Mouse (Mus musculus) stomach, embryonic 16.5 days (tissue): Measurements from ENCODE around the gene Dnm3. TPM values are rescaled to one million over a fixed set of nuclear protein-coding genes. Genes with fewer than 3 reads are reported as not detected.

Source experiments
- ATAC-seq: fragments of 200-750 bp; cut with Nextera tagmentation; 2 replicates; pipeline ENCODE4 v1.8.0; 2017; ENCODE audit warnings: moderate number of reproducible peaks, moderate TSS enrichment; ENCODE audit not compliant: insufficient read depth, low FRiP score
- H3K27ac ChIP-seq: fragments of 300-500 bp; sonication (generic); 2 replicates; pipeline ENCODE4 v1.5.1; 2014; ENCODE audit warnings: low read length
- H3K27me3 ChIP-seq: fragments of 300-500 bp; sonication (generic); 2 replicates; pipeline ENCODE4 v1.6.1; 2014; ENCODE audit warnings: low read length, control low read depth, mixed read lengths; ENCODE audit not compliant: control insufficient read depth, insufficient read depth
- H3K36me3 ChIP-seq: fragments of 300-500 bp; sonication (generic); 2 replicates; pipeline ENCODE4 v1.6.1; 2014; ENCODE audit warnings: low read length; ENCODE audit not compliant: control insufficient read depth, insufficient read depth
- H3K4me1 ChIP-seq: fragments of 300-500 bp; sonication (generic); 2 replicates; pipeline ENCODE4 v1.6.1; 2014; ENCODE audit warnings: low read length, control low read depth, mixed read lengths; ENCODE audit not compliant: control insufficient read depth, insufficient read depth
- H3K4me2 ChIP-seq: fragments of 300-500 bp; sonication (generic); 2 replicates; pipeline ENCODE4 v1.6.1; 2014; ENCODE audit warnings: low read depth, low read length, mixed read lengths
- H3K4me3 ChIP-seq: fragments of 300-500 bp; sonication (generic); replicated peaks from 2 replicates; pipeline ENCODE4 v1.5.1; 2014; ENCODE audit warnings: mild to moderate bottlenecking, low read length
- H3K9ac ChIP-seq: fragments of 300-500 bp; sonication (generic); 2 replicates; pipeline ENCODE4 v1.6.1; 2014; ENCODE audit warnings: low read length
- H3K9me3 ChIP-seq: fragments of 300-500 bp; sonication (generic); replicated peaks from 2 replicates; pipeline ENCODE4 v1.6.1; 2016; ENCODE audit warnings: low read length, control low read depth; ENCODE audit not compliant: control insufficient read depth
- WGBS: fragments of 180-500 bp; shearing (Covaris S2); extraction: QIAGEN DNeasy Blood & Tissue Kit; methylation state at CpG from one replicate; pipeline ENCODE4 v1.1.7; 2014; 5-methylcytosine and 5-hydroxymethylcytosine counted together
- polyA plus RNA-seq: library from polyadenylated mRNA; unstranded; fragments of >200 nt; fragmentation: Nextera tagmentation; extraction: Ambion mirVana; gene quantifications from 2 replicates; pipeline ENCODE4 v1.2.1, GENCODE M21; 2015

Dnm3 gene
- polyA plus RNA-seq, 1 experiment from 2014 or later, result 6.4 TPM

GRCm38 (mm10) chr1:162184003-162184748 lies 293.7 kb downstream of the Dnm3 start:
- ATAC-seq, result peak; percentile 32; the same call in 1 of the 2 replicates
- no peak overlapping the region for H3K4me3 ChIP-seq
- no peak overlapping the region for H3K4me2 ChIP-seq
- H3K9ac ChIP-seq, result peak overlapping the region; percentile 44; the same call in 1 of the 2 replicates
- peaks cover 33% of the 10 kb centered on the region for H3K4me1 ChIP-seq
- no peaks in the 10 kb centered on the region for H3K36me3 ChIP-seq
- H3K27ac ChIP-seq, result peak overlapping the region; percentile 79
- H3K27me3 ChIP-seq, result no peaks in the 10 kb centered on the region
- 39% methylated on average over 14 of the region's 14 CpGs for WGBS
- H3K9me3 ChIP-seq, result no peaks in the 10 kb centered on the region

GRCm38 (mm10) chr1:162183438-162183837 lies 294.4 kb downstream of the Dnm3 start:
- Histone ChIP-seq H3K9me3 (no peaks in the 10 kb centered on the region), H3K27me3 (no peaks in the 10 kb centered on the region), H3K4me2 (no peak overlapping the region), H3K4me1 (peaks cover 33% of the 10 kb centered on the region), H3K4me3 (no peak overlapping the region), H3K36me3 (no peaks in the 10 kb centered on the region), H3K27ac (peak overlapping the region; percentile 79; the same call in 1 of the 2 replicates), H3K9ac (no peak overlapping the region)
- 54% methylated on average over 3 of the region's 3 CpGs for WGBS
- ATAC-seq, result no peak

- 71% methylated on average over 7 of the region's 7 CpGs for WGBS
- ATAC-seq, result no peak
- Histone ChIP-seq H3K4me1 (peaks cover 23% of the 10 kb centered on the region), H3K9ac (no peak overlapping the region), H3K27me3 (no peaks in the 10 kb centered on the region), H3K4me3 (no peak overlapping the region), H3K36me3 (no peaks in the 10 kb centered on the region), H3K27ac (peak overlapping the region; percentile 5), H3K4me2 (no peak overlapping the region), H3K9me3 (no peaks in the 10 kb centered on the region)
Measured at GRCm38 (mm10) chr1:162181187-162181975, 296.5 kb downstream of the Dnm3 start.

GRCm38 (mm10) chr1:162180451-162180850 lies 297.4 kb downstream of the Dnm3 start:
- no peak overlapping the region for H3K4me3 ChIP-seq
- no peak overlapping the region for H3K4me2 ChIP-seq
- no peak for ATAC-seq
- H3K9me3 ChIP-seq, result no peaks in the 10 kb centered on the region
- 43% methylated on average over 7 of the region's 7 CpGs for WGBS
- no peaks in the 10 kb centered on the region for H3K36me3 ChIP-seq
- H3K27me3 ChIP-seq, result no peaks in the 10 kb centered on the region
- H3K27ac ChIP-seq, result no peak overlapping the region
- peaks cover 19% of the 10 kb centered on the region for H3K4me1 ChIP-seq
- no peak overlapping the region for H3K9ac ChIP-seq

GRCm38 (mm10) chr1:162179401-162179800 lies 298.4 kb downstream of the Dnm3 start:
- Histone ChIP-seq H3K9me3 (no peaks in the 10 kb centered on the region), H3K4me2 (no peak overlapping the region), H3K27me3 (no peaks in the 10 kb centered on the region), H3K9ac (no peak overlapping the region), H3K4me1 (peaks cover 17% of the 10 kb centered on the region), H3K4me3 (no peak overlapping the region), H3K36me3 (no peaks in the 10 kb centered on the region), H3K27ac (no peak overlapping the region)
- 80% methylated on average over 4 of the region's 4 CpGs for WGBS
- no peak; the same call in 1 of the 2 replicates for ATAC-seq

- Histone ChIP-seq H3K9me3 (no peaks in the 10 kb centered on the region), H3K27ac (peak overlapping the region; percentile 38; the same call in 1 of the 2 replicates), H3K4me1 (peaks cover 4% of the 10 kb centered on the region; the same call in 1 of the 2 replicates), H3K36me3 (no peaks in the 10 kb centered on the region), H3K27me3 (no peaks in the 10 kb centered on the region), H3K4me2 (no peak overlapping the region), H3K9ac (no peak overlapping the region), H3K4me3 (no peak overlapping the region)
- 35% methylated on average over 6 of the region's 6 CpGs for WGBS
- ATAC-seq, result no peak
Measured at GRCm38 (mm10) chr1:162172806-162173205, 305.0 kb downstream of the Dnm3 start.

GRCm38 (mm10) chr1:162163687-162164484 lies 313.9 kb downstream of the Dnm3 start:
- 75% methylated on average over 7 of the region's 7 CpGs for WGBS
- no peak overlapping the region for H3K4me2 ChIP-seq
- H3K4me3 ChIP-seq, result no peak overlapping the region
- ATAC-seq, result no peak
- H3K4me1 ChIP-seq, result no peaks in the 10 kb centered on the region
- peak overlapping the region; percentile 24; the same call in 1 of the 2 replicates for H3K27ac ChIP-seq
- no peaks in the 10 kb centered on the region for H3K9me3 ChIP-seq
- H3K9ac ChIP-seq, result no peak overlapping the region
- H3K36me3 ChIP-seq, result no peaks in the 10 kb centered on the region
- no peaks in the 10 kb centered on the region for H3K27me3 ChIP-seq

- no peak overlapping the region for H3K27ac ChIP-seq
- 60% methylated on average over 7 of the region's 7 CpGs for WGBS
- H3K9me3 ChIP-seq, result no peaks in the 10 kb centered on the region
- ATAC-seq, result no peak
- no peak overlapping the region for H3K9ac ChIP-seq
- H3K36me3 ChIP-seq, result no peaks in the 10 kb centered on the region
- H3K4me2 ChIP-seq, result no peak overlapping the region
- H3K27me3 ChIP-seq, result no peaks in the 10 kb centered on the region
- H3K4me1 ChIP-seq, result no peaks in the 10 kb centered on the region
- no peak overlapping the region for H3K4me3 ChIP-seq
Measured at GRCm38 (mm10) chr1:162162677-162163076, 315.2 kb downstream of the Dnm3 start.
